Mouse (Mus musculus): ENCODE data around the gene Wdr45. TPM values are rescaled to one million over a fixed set of nuclear protein-coding genes. Genes with fewer than 3 reads are reported as not detected.
"Not testable (repeated sequence)": the region's sequence is repeated elsewhere in the genome, so short reads cannot be mapped to it uniquely, and the experiment has no call there.

The Wdr45 gene
- polyA plus RNA-seq, 1 experiment from 2014 or later: 21.6 TPM

- Histone ChIP-seq H3K27ac (ENCODE audit: poor library complexity, severe bottlenecking) (no peak overlapping the region), H3K4me3 (no peak overlapping the region), H3K36me3 (peaks cover 8% of the 10 kb centered on the region; the same call in 1 of the 2 replicates), H3K9ac (no peak overlapping the region), H3K9me3 (replicated peaks) (no peaks in the 10 kb centered on the region), H3K4me1 (replicated peaks) (peaks cover 9% of the 10 kb centered on the region; the same call in 1 of the 2 replicates), H3K4me2 (no peak overlapping the region), H3K27me3 (replicated peaks) (no peaks in the 10 kb centered on the region)
- WGBS: 63% methylated on average over 5 of the region's 5 CpGs
- ATAC-seq (ENCODE audit: insufficient number of reproducible peaks, low FRiP score): no peak
These were observed 27.0 kb downstream of the Wdr45 start for GRCm38 (mm10) chrX:7741103-7741502.

- H3K4me3 ChIP-seq: no peak overlapping the region
- H3K9ac ChIP-seq: no peak overlapping the region
- H3K27ac ChIP-seq (ENCODE audit: poor library complexity, severe bottlenecking): no peak overlapping the region
- H3K27me3 ChIP-seq (replicated peaks): no peaks in the 10 kb centered on the region
- peaks cover 9% of the 10 kb centered on the region; the same call in 1 of the 2 replicates for H3K4me1 ChIP-seq (replicated peaks)
- ATAC-seq (ENCODE audit: insufficient number of reproducible peaks, low FRiP score): no peak
- no peaks in the 10 kb centered on the region for H3K36me3 ChIP-seq
- 49% methylated on average over 5 of the region's 5 CpGs for WGBS
- no peaks in the 10 kb centered on the region for H3K9me3 ChIP-seq (replicated peaks)
- no peak overlapping the region for H3K4me2 ChIP-seq
These were observed 29.3 kb downstream of the Wdr45 start for GRCm38 (mm10) chrX:7743470-7743869.

- no peak for ATAC-seq (ENCODE audit: insufficient number of reproducible peaks, low FRiP score)
- Histone ChIP-seq H3K4me3 (no peak overlapping the region), H3K9me3 (replicated peaks) (no peaks in the 10 kb centered on the region), H3K4me1 (replicated peaks) (peaks cover 10% of the 10 kb centered on the region; the same call in 1 of the 2 replicates), H3K9ac (no peak overlapping the region), H3K4me2 (no peak overlapping the region), H3K36me3 (no peaks in the 10 kb centered on the region), H3K27ac (ENCODE audit: poor library complexity, severe bottlenecking) (no peak overlapping the region), H3K27me3 (replicated peaks) (no peaks in the 10 kb centered on the region)
- 53% methylated on average over 1 of the region's 1 CpGs for WGBS
These were observed 30.8 kb downstream of the Wdr45 start for GRCm38 (mm10) chrX:7744940-7745339.

- Histone ChIP-seq H3K9ac (no peak overlapping the region), H3K4me1 (replicated peaks) (peaks cover 6% of the 10 kb centered on the region; the same call in 1 of the 2 replicates), H3K27me3 (replicated peaks) (no peaks in the 10 kb centered on the region), H3K27ac (ENCODE audit: poor library complexity, severe bottlenecking) (no peak overlapping the region), H3K4me3 (no peak overlapping the region), H3K36me3 (no peaks in the 10 kb centered on the region), H3K9me3 (replicated peaks) (no peaks in the 10 kb centered on the region), H3K4me2 (no peak overlapping the region)
- WGBS: 86% methylated on average over 8 of the region's 8 CpGs
- no peak for ATAC-seq (ENCODE audit: insufficient number of reproducible peaks, low FRiP score)
These were observed 31.3 kb downstream of the Wdr45 start for GRCm38 (mm10) chrX:7745429-7745828.

GRCm38 (mm10) chrX:7750432-7751116 is 36.4 kb downstream of the Wdr45 start, which contains the start of gene Ccdc120:
Gene Ccdc120, minus strand, starts transcription at chrX:7750905.
- peak; percentile 55; the same call in 1 of the 2 replicates for ATAC-seq (ENCODE audit: insufficient number of reproducible peaks, low FRiP score)
- H3K9me3 ChIP-seq (replicated peaks): no peaks in the 10 kb centered on the region
- H3K4me1 ChIP-seq (replicated peaks): 0 out of 2 replicates have a peak, but pooled peaks cover 4% of the 10 kb centered on the region
- WGBS: 10% methylated on average over 40 of the region's 56 CpGs
- peak within 1 kb of the TSS; percentile 67 for H3K9ac ChIP-seq
- no peaks in the 10 kb centered on the region for H3K36me3 ChIP-seq
- H3K4me2 ChIP-seq: peak within 1 kb of the TSS; percentile 71
- H3K27me3 ChIP-seq (replicated peaks): no peaks in the 10 kb centered on the region
- H3K27ac ChIP-seq (ENCODE audit: poor library complexity, severe bottlenecking): no peak within 1 kb of the TSS
- peak within 1 kb of the TSS; percentile 60 for H3K4me3 ChIP-seq

- H3K4me1 ChIP-seq (replicated peaks); H3K36me3 ChIP-seq; H3K4me2 ChIP-seq; H3K27me3 ChIP-seq (replicated peaks); H3K9ac ChIP-seq; H3K27ac ChIP-seq (ENCODE audit: poor library complexity, severe bottlenecking); H3K4me3 ChIP-seq; ATAC-seq (ENCODE audit: insufficient number of reproducible peaks, low FRiP score); H3K9me3 ChIP-seq (replicated peaks): not testable (repeated sequence)
- WGBS: 11% methylated on average over 3 of the region's 3 CpGs
These were observed 39.5 kb downstream of the Wdr45 start for GRCm38 (mm10) chrX:7753627-7754026.

- peak within 1 kb of the TSS; percentile 87 for H3K4me3 ChIP-seq
- H3K4me2 ChIP-seq: peak within 1 kb of the TSS; percentile 80
- H3K9ac ChIP-seq: peak within 1 kb of the TSS; percentile 86
- H3K9me3 ChIP-seq (replicated peaks): no peaks in the 10 kb centered on the region
- H3K36me3 ChIP-seq: peaks cover 12% of the 10 kb centered on the region
- WGBS: 14% methylated on average over 29 of the region's 38 CpGs
- H3K27ac ChIP-seq (ENCODE audit: poor library complexity, severe bottlenecking): peak within 1 kb of the TSS; percentile 83
- no peaks in the 10 kb centered on the region for H3K27me3 ChIP-seq (replicated peaks)
- peak; percentile 95 for ATAC-seq (ENCODE audit: insufficient number of reproducible peaks, low FRiP score)
- peaks cover 24% of the 10 kb centered on the region for H3K4me1 ChIP-seq (replicated peaks)
These were observed 48.2 kb downstream of the Wdr45 start, which contains the start of gene Tfe3 for GRCm38 (mm10) chrX:7762137-7762920. Gene Tfe3, plus strand, starts transcription at chrX:7762560.

- H3K9ac ChIP-seq: peak overlapping the region; percentile 86
- peaks cover 17% of the 10 kb centered on the region for H3K36me3 ChIP-seq
- H3K9me3 ChIP-seq (replicated peaks): no peaks in the 10 kb centered on the region
- peak overlapping the region; percentile 83 for H3K27ac ChIP-seq (ENCODE audit: poor library complexity, severe bottlenecking)
- H3K4me3 ChIP-seq: peak overlapping the region; percentile 87
- 9% methylated on average over 21 of the region's 21 CpGs for WGBS
- H3K4me1 ChIP-seq (replicated peaks): peaks cover 24% of the 10 kb centered on the region
- peak overlapping the region; percentile 80 for H3K4me2 ChIP-seq
- ATAC-seq (ENCODE audit: insufficient number of reproducible peaks, low FRiP score): peak; percentile 44
- no peaks in the 10 kb centered on the region for H3K27me3 ChIP-seq (replicated peaks)
These were observed 48.7 kb downstream of the Wdr45 start for GRCm38 (mm10) chrX:7762921-7763197.

GRCm38 (mm10) chrX:7763631-7764393 is 49.7 kb downstream of the Wdr45 start:
- no peaks in the 10 kb centered on the region for H3K9me3 ChIP-seq (replicated peaks)
- peak overlapping the region; percentile 83; the same call in 1 of the 2 replicates for H3K27ac ChIP-seq (ENCODE audit: poor library complexity, severe bottlenecking)
- ATAC-seq (ENCODE audit: insufficient number of reproducible peaks, low FRiP score): 0 out of 2 replicates have a peak, but pooled peaks have one; percentile 24
- peak overlapping the region; percentile 80 for H3K4me2 ChIP-seq
- peak overlapping the region; percentile 86 for H3K9ac ChIP-seq
- peak overlapping the region; percentile 87 for H3K4me3 ChIP-seq
- 14% methylated on average over 22 of the region's 22 CpGs for WGBS
- H3K4me1 ChIP-seq (replicated peaks): peaks cover 24% of the 10 kb centered on the region
- peaks cover 25% of the 10 kb centered on the region for H3K36me3 ChIP-seq
- H3K27me3 ChIP-seq (replicated peaks): no peaks in the 10 kb centered on the region

GRCm38 (mm10) chrX:7764657-7765280 is 50.6 kb downstream of the Wdr45 start:
- Histone ChIP-seq H3K4me2 (peak overlapping the region; percentile 80), H3K27ac (ENCODE audit: poor library complexity, severe bottlenecking) (peak overlapping the region; percentile 60; the same call in 1 of the 2 replicates), H3K9me3 (replicated peaks) (no peaks in the 10 kb centered on the region), H3K27me3 (replicated peaks) (no peaks in the 10 kb centered on the region), H3K9ac (peak overlapping the region; percentile 86), H3K36me3 (peaks cover 33% of the 10 kb centered on the region), H3K4me3 (peak overlapping the region; percentile 87), H3K4me1 (replicated peaks) (peaks cover 24% of the 10 kb centered on the region)
- 19% methylated on average over 9 of the region's 9 CpGs for WGBS
- ATAC-seq (ENCODE audit: insufficient number of reproducible peaks, low FRiP score): no peak
